Mouse (Mus musculus) C2C12 (cell line): Measurements from ENCODE around the gene Fh1.

Experiments used
- CEBPB ChIP-seq: IDR thresholded peaks from one replicate; pipeline ENCODE4 v1.6.1; 2011; ENCODE audit warnings: low read depth, mild to moderate bottlenecking, control low read depth, moderate library complexity
- CTCF ChIP-seq: IDR thresholded peaks from one replicate; pipeline ENCODE4 v1.5.1; 2011; ENCODE audit not compliant: control insufficient read depth, insufficient read depth, insufficient read length
- MAX ChIP-seq: IDR thresholded peaks from one replicate; pipeline ENCODE4 v1.6.1; 2011; ENCODE audit warnings: mild to moderate bottlenecking, control low read depth
- MYOD1 ChIP-seq: IDR thresholded peaks from one replicate; pipeline ENCODE4 v1.6.1; 2011; ENCODE audit warnings: low read depth; ENCODE audit not compliant: control insufficient read depth, insufficient read length
- USF1 ChIP-seq: IDR thresholded peaks from one replicate; pipeline ENCODE4 v1.6.1; 2011; ENCODE audit warnings: low read depth, mild to moderate bottlenecking, control low read depth, moderate library complexity

- no peak for TF ChIP-seq CTCF
- TF ChIP-seq MYOD1: no peak
- no peak for TF ChIP-seq CEBPB
- no peak for TF ChIP-seq MAX
- no peak for TF ChIP-seq USF1
Observed at GRCm38 (mm10) chr1:175630345-175630744, 4.9 kb upstream of the Fh1 start.
